Mouse (Mus musculus): Measurements from ENCODE around the gene Lama5. TPM values are rescaled to one million over a fixed set of nuclear protein-coding genes. Genes with fewer than 3 reads are reported as not detected.

Lama5 gene
- total RNA-seq, 1 experiment: 291 TPM

GRCm38 (mm10) chr2:180170151-180170805 lies 55.4 kb downstream of the Lama5 start:
- Histone ChIP-seq H3K9me3 (ENCODE audit: control insufficient read depth, insufficient read depth, low read depth, low read length) (no peaks in the 10 kb centered on the region), H3K36me3 (ENCODE audit: control insufficient read depth, insufficient read depth, low read length, poor library complexity, severe bottlenecking) (peaks cover 22% of the 10 kb centered on the region), H3K4me1 (ENCODE audit: control insufficient read depth in 2 of 2, insufficient read depth in 2 of 2, low read length in 2 of 2, poor library complexity in 1 of 2) (peaks cover 2 to 16% of the 10 kb centered on the region in 2 experiments; a peak in 2 of 4 replicates), H3K9ac (ENCODE audit: insufficient read depth, low read depth, low read length, poor library complexity, severe bottlenecking) (no peak overlapping the region), H3K27ac (ENCODE audit: insufficient read depth, low read depth, low read length, poor library complexity, severe bottlenecking) (no peak overlapping the region), H3K4me3 (ENCODE audit: insufficient read depth in 1 of 2, low read depth in 1 of 2, low read length in 2 of 2, poor library complexity in 1 of 2, severe bottlenecking in 1 of 2) (no peak overlapping the region)
- no peak for DNase-seq (ENCODE audit: low read depth, low spot score)
- in situ Hi-C loops (cut with MboI; ENCODE audit: low sequenced_read_pairs in 2 of 2, unreplicated experiment in 2 of 2): no loop called here
- TF ChIP-seq MAFK (IDR thresholded peaks at IDR 0.05; ENCODE audit: insufficient read depth, low read depth, low read length) (no peak), HCFC1 (IDR thresholded peaks at IDR 0.05; ENCODE audit: borderline replicate concordance, insufficient read depth, low read length) (no peak), CHD2 (IDR thresholded peaks at IDR 0.05; ENCODE audit: low read depth, low read length) (no peak), ZC3H11A (IDR thresholded peaks at IDR 0.05; ENCODE audit: borderline replicate concordance, low read depth, low read length) (no peak), ZNF384 (IDR thresholded peaks at IDR 0.05; ENCODE audit: low read depth, low read length) (no peak)

GRCm38 (mm10) chr2:180166869-180167268 lies 58.8 kb downstream of the Lama5 start:
- H3K9me3 ChIP-seq (ENCODE audit: control insufficient read depth, insufficient read depth, low read depth, low read length): no peaks in the 10 kb centered on the region
- H3K4me3 ChIP-seq (ENCODE audit: insufficient read depth in 1 of 2, low read depth in 1 of 2, low read length in 2 of 2, poor library complexity in 1 of 2, severe bottlenecking in 1 of 2): no peak overlapping the region
- no peak overlapping the region for H3K27ac ChIP-seq (ENCODE audit: insufficient read depth, low read depth, low read length, poor library complexity, severe bottlenecking)
- no peak for DNase-seq (ENCODE audit: low read depth, low spot score)
- TF ChIP-seq CHD2 (IDR thresholded peaks at IDR 0.05; ENCODE audit: low read depth, low read length): no peak
- TF ChIP-seq ZC3H11A (IDR thresholded peaks at IDR 0.05; ENCODE audit: borderline replicate concordance, low read depth, low read length): no peak
- no peak for TF ChIP-seq ZNF384 (IDR thresholded peaks at IDR 0.05; ENCODE audit: low read depth, low read length)
- TF ChIP-seq HCFC1 (IDR thresholded peaks at IDR 0.05; ENCODE audit: borderline replicate concordance, insufficient read depth, low read length): no peak
- no peak for TF ChIP-seq MAFK (IDR thresholded peaks at IDR 0.05; ENCODE audit: insufficient read depth, low read depth, low read length)
- H3K4me1 ChIP-seq (ENCODE audit: control insufficient read depth in 2 of 2, insufficient read depth in 2 of 2, low read length in 2 of 2, poor library complexity in 1 of 2): peaks cover 0 to 4% of the 10 kb centered on the region in 2 experiments; a peak in 1 of 4 replicates
- in situ Hi-C loops (cut with MboI; ENCODE audit: low sequenced_read_pairs in 2 of 2, unreplicated experiment in 2 of 2): no loop called here
- H3K9ac ChIP-seq (ENCODE audit: insufficient read depth, low read depth, low read length, poor library complexity, severe bottlenecking): no peak overlapping the region
- peaks cover 3% of the 10 kb centered on the region; the same call in 1 of the 2 replicates for H3K36me3 ChIP-seq (ENCODE audit: control insufficient read depth, insufficient read depth, low read length, poor library complexity, severe bottlenecking)

GRCm38 (mm10) chr2:180165855-180166254 lies 59.8 kb downstream of the Lama5 start:
- Histone ChIP-seq H3K9me3 (ENCODE audit: control insufficient read depth, insufficient read depth, low read depth, low read length) (no peaks in the 10 kb centered on the region), H3K4me3 (ENCODE audit: insufficient read depth in 1 of 2, low read depth in 1 of 2, low read length in 2 of 2, poor library complexity in 1 of 2, severe bottlenecking in 1 of 2) (no peak overlapping the region), H3K9ac (ENCODE audit: insufficient read depth, low read depth, low read length, poor library complexity, severe bottlenecking) (no peak overlapping the region), H3K4me1 (ENCODE audit: control insufficient read depth in 2 of 2, insufficient read depth in 2 of 2, low read length in 2 of 2, poor library complexity in 1 of 2) (peaks cover 0 to 2% of the 10 kb centered on the region in 2 experiments; a peak in 1 of 4 replicates), H3K36me3 (ENCODE audit: control insufficient read depth, insufficient read depth, low read length, poor library complexity, severe bottlenecking) (peaks cover 5% of the 10 kb centered on the region; the same call in 1 of the 2 replicates), H3K27ac (ENCODE audit: insufficient read depth, low read depth, low read length, poor library complexity, severe bottlenecking) (no peak overlapping the region)
- DNase-seq (ENCODE audit: low read depth, low spot score): no peak
- in situ Hi-C loops (cut with MboI; ENCODE audit: low sequenced_read_pairs in 2 of 2, unreplicated experiment in 2 of 2): no loop called here
- TF ChIP-seq CHD2 (IDR thresholded peaks at IDR 0.05; ENCODE audit: low read depth, low read length) (no peak), ZNF384 (IDR thresholded peaks at IDR 0.05; ENCODE audit: low read depth, low read length) (no peak), HCFC1 (IDR thresholded peaks at IDR 0.05; ENCODE audit: borderline replicate concordance, insufficient read depth, low read length) (no peak), ZC3H11A (IDR thresholded peaks at IDR 0.05; ENCODE audit: borderline replicate concordance, low read depth, low read length) (no peak), MAFK (IDR thresholded peaks at IDR 0.05; ENCODE audit: insufficient read depth, low read depth, low read length) (no peak)

GRCm38 (mm10) chr2:180158627-180159026 lies 67.0 kb downstream of the Lama5 start:
- H3K27ac ChIP-seq (ENCODE audit: insufficient read depth, low read depth, low read length, poor library complexity, severe bottlenecking): no peak overlapping the region
- H3K4me3 ChIP-seq (ENCODE audit: insufficient read depth in 1 of 2, low read depth in 1 of 2, low read length in 2 of 2, poor library complexity in 1 of 2, severe bottlenecking in 1 of 2): no peak overlapping the region
- TF ChIP-seq HCFC1 (IDR thresholded peaks at IDR 0.05; ENCODE audit: borderline replicate concordance, insufficient read depth, low read length) (no peak), CHD2 (IDR thresholded peaks at IDR 0.05; ENCODE audit: low read depth, low read length) (no peak), ZNF384 (IDR thresholded peaks at IDR 0.05; ENCODE audit: low read depth, low read length) (no peak), ZC3H11A (IDR thresholded peaks at IDR 0.05; ENCODE audit: borderline replicate concordance, low read depth, low read length) (no peak), MAFK (IDR thresholded peaks at IDR 0.05; ENCODE audit: insufficient read depth, low read depth, low read length) (no peak)
- no peaks in the 10 kb centered on the region for H3K9me3 ChIP-seq (ENCODE audit: control insufficient read depth, insufficient read depth, low read depth, low read length)
- DNase-seq (ENCODE audit: low read depth, low spot score): no peak
- H3K4me1 ChIP-seq (ENCODE audit: control insufficient read depth in 2 of 2, insufficient read depth in 2 of 2, low read length in 2 of 2, poor library complexity in 1 of 2): no peaks in the 10 kb centered on the region
- peaks cover 25% of the 10 kb centered on the region; the same call in 1 of the 2 replicates for H3K36me3 ChIP-seq (ENCODE audit: control insufficient read depth, insufficient read depth, low read length, poor library complexity, severe bottlenecking)
- in situ Hi-C loops (cut with MboI; ENCODE audit: low sequenced_read_pairs in 2 of 2, unreplicated experiment in 2 of 2): no loop called here
- no peak overlapping the region for H3K9ac ChIP-seq (ENCODE audit: insufficient read depth, low read depth, low read length, poor library complexity, severe bottlenecking)
